Mouse (Mus musculus) G1E (cell line): ENCODE data around the gene Agbl4. TPM values are rescaled to one million over a fixed set of nuclear protein-coding genes. Genes with fewer than 3 reads are reported as not detected.

Source experiments
- ATAC-seq: 2 replicates; pipeline ENCODE4 v1.8.0; 2016; ENCODE audit warnings: mild to moderate bottlenecking; ENCODE audit not compliant: insufficient number of reproducible peaks, poor library complexity, low FRiP score, severe bottlenecking; ENCODE audit errors: extremely low read depth
- DNase-seq: peaks from one replicate; pipeline ENCODE4 v3.0.0; 2012; ENCODE audit warnings: low spot score
- H3K27me3 ChIP-seq: 2 replicates; pipeline ENCODE4 v1.6.1; 2012; ENCODE audit warnings: mild to moderate bottlenecking, low read length, inconsistent platforms; ENCODE audit not compliant: insufficient read depth
- H3K36me3 ChIP-seq: replicated peaks from 2 replicates; pipeline ENCODE3; 2012; ENCODE audit warnings: mild to moderate bottlenecking, inconsistent platforms
- H3K4me1 ChIP-seq: 2 replicates; pipeline ENCODE4 v1.6.1; 2012; ENCODE audit warnings: low read depth, low read length, inconsistent platforms, mixed read lengths; ENCODE audit not compliant: insufficient read depth
- H3K4me3 ChIP-seq: 2 replicates; pipeline ENCODE4 v1.5.1; 2012; ENCODE audit warnings: low read depth, mild to moderate bottlenecking, inconsistent platforms, low read length, moderate library complexity, mixed read lengths
- H3K9me3 ChIP-seq: replicated peaks from 2 replicates; pipeline ENCODE4 v1.6.1; 2012; ENCODE audit warnings: inconsistent platforms
- CTCF ChIP-seq: IDR thresholded peaks from 2 replicates; pipeline ENCODE4 v1.5.1; 2012; ENCODE audit warnings: low read depth, low read length, inconsistent platforms, mixed read lengths
- GATA1 ChIP-seq: IDR thresholded peaks from 2 replicates; pipeline ENCODE4 v1.6.1; 2012; ENCODE audit warnings: borderline replicate concordance, low read length, inconsistent platforms, mixed read lengths
- GATA2 ChIP-seq: IDR thresholded peaks from 2 replicates; pipeline ENCODE4 v1.6.1; 2012; ENCODE audit warnings: low read depth, low read length, inconsistent platforms, borderline replicate concordance
- POLR2AphosphoS5 ChIP-seq: IDR thresholded peaks from 2 replicates; pipeline ENCODE4 v1.6.1; 2012; ENCODE audit warnings: low read depth, low read length, inconsistent platforms; ENCODE audit not compliant: insufficient replicate concordance
- TAL1 ChIP-seq: conservative IDR thresholded peaks from 2 replicates; pipeline ENCODE4 v1.6.1; 2012; ENCODE audit warnings: low read depth, low read length, inconsistent platforms, mixed read lengths
- polyA plus RNA-seq: library from polyadenylated mRNA; stranded (reverse); fragments of >175 nt; gene quantifications from 2 replicates; pipeline ENCODE4 v1.2.3, GENCODE M21; 2012
- total RNA-seq, 2 experiments: library from RNA; stranded (forward) in 1 of 2; stranded (reverse) in 1 of 2; fragments of 200-1000 nt in 1 of 2; fragments of >200 nt in 1 of 2; fragmentation: Nextera tagmentation in 1 of 2; gene quantifications; 2 replicates each; pipeline ENCODE4 v1.2.3; 2014 to 2017

The Agbl4 gene
- total and polyA plus RNA-seq, 3 experiments: 0.55 TPM; not detected in 2

GRCm38 (mm10) chr4:111704975-111705374, 1307.5 kb downstream of the Agbl4 start:
- no peak for ATAC-seq
- H3K27me3 ChIP-seq: no peaks in the 10 kb centered on the region
- H3K36me3 ChIP-seq: no peaks in the 10 kb centered on the region
- DNase-seq: no peak
- TF ChIP-seq GATA1 (no peak), TAL1 (no peak), GATA2 (no peak), POLR2AphosphoS5 (no peak), CTCF (no peak)
- H3K4me3 ChIP-seq: no peak overlapping the region
- H3K4me1 ChIP-seq: no peaks in the 10 kb centered on the region
- H3K9me3 ChIP-seq: peaks cover 9% of the 10 kb centered on the region

Other genes starting within 250 kb of the Agbl4 start
- gene Elavl4, start 45.8 kb upstream of the Agbl4 start, total RNA-seq (2014; fragmentation: Nextera tagmentation): not detected in 2 replicates
- gene Elavl4, start 45.8 kb upstream of the Agbl4 start, total RNA-seq (2017): 0.06 TPM in 1 of 2 replicates, not detected in the other
- not detected in 2 replicates for gene Elavl4, start 45.8 kb upstream of the Agbl4 start, polyA plus RNA-seq